9 mouse cellular contexts compared by ENCODE assay signal in the genomic region with DNA sequence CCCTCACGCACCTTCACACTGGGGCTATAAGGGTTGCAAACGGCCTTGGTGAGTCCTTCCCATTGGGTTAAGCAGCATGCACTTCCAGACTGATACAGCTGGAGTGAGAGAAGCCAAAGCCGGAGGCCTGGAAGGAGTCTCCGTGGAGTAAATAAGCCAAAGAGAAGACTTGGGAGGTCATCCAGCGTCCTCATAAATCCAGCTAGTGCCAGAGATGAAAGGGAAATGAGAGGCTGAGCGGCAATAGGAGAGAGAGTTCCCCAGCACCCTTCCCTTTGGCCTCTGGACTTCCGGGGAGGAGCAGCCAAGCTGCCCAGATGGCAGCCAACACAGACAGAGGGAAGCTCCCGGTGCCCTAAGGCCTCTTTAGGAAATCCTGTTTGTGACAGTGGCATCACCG. TPM values are rescaled to one million over a fixed set of nuclear protein-coding genes. Genes with fewer than 3 reads are reported as not detected.
DNase-seq lines count a peak whose midpoint lies in the region; ATAC-seq and TF ChIP-seq lines count a peak whose summit lies in the region.
"Had no signal": no experiment of that assay in that cellular context is flagged by ENCODE, and none has a peak within 500 bp of the region (broad histone marks: within the 10 kb centered on the region; RNA-seq: fewer than 3 reads in every experiment).

No protein-coding gene starts in this region.

- peaks cover 3% of the 10 kb centered on the region for H3K9me3 ChIP-seq in CH12.LX (replicated peaks; ENCODE audit: low read length)
- H3K9me3 ChIP-seq in intestine, postnatal 0 days (ENCODE audit: control insufficient read depth): no peaks in the 10 kb centered on the region
- no peaks in the 10 kb centered on the region for H3K9me3 ChIP-seq in lung, embryonic 14.5 days (ENCODE audit: low read depth, low read length)
- no peaks in the 10 kb centered on the region for H3K9me3 ChIP-seq in forebrain, embryonic 15.5 days
- no peaks in the 10 kb centered on the region for H3K9me3 ChIP-seq in midbrain, embryonic 15.5 days
- H3K9me3 ChIP-seq in embryonic facial prominence, embryonic 10.5 days: no peaks in the 10 kb centered on the region
- H3K9me3 ChIP-seq: embryonic facial prominence, embryonic 13.5 days had no signal

- peaks cover 25 to 77% of the 10 kb centered on the region in 2 experiments for H3K4me1 ChIP-seq in CH12.LX (ENCODE audit: control insufficient read depth in 1 of 2, insufficient read depth in 2 of 2)
- H3K4me1 ChIP-seq in intestine, postnatal 0 days (replicated peaks; ENCODE audit: control insufficient read depth, insufficient read depth, low read length): peaks cover 4% of the 10 kb centered on the region; the same call in 1 of the 2 replicates
- H3K4me1 ChIP-seq in lung, embryonic 14.5 days (ENCODE audit: insufficient read depth): peaks cover 11% of the 10 kb centered on the region
- no peaks in the 10 kb centered on the region for H3K4me1 ChIP-seq in forebrain, embryonic 15.5 days
- H3K4me1 ChIP-seq in midbrain, embryonic 15.5 days: no peaks in the 10 kb centered on the region
- peaks cover 19% of the 10 kb centered on the region for H3K4me1 ChIP-seq in embryonic facial prominence, embryonic 10.5 days

- in situ Hi-C loops in CH12.LX (cut with MboI; ENCODE audit: low pct_ligation_motif_present, low pct_unique_long_range_greater_than_20kb, low sequenced_read_pairs): loop anchor here (10.0 kb wide), 1 partner anchor 146 kb away; the partner anchor contains the start of gene Cdk6

- TF ChIP-seq EP300 in CH12.LX (IDR thresholded peaks at IDR 0.05; ENCODE audit: low read length): no peak

- no peak for ATAC-seq in intestine, postnatal 0 days
- peak; percentile 80 for ATAC-seq in lung, embryonic 14.5 days (ENCODE audit: insufficient read depth)
- ATAC-seq in forebrain, embryonic 15.5 days (replicated peaks): no peak
- ATAC-seq in midbrain, embryonic 15.5 days (replicated peaks): no peak

- H3K36me3 ChIP-seq in CH12.LX (replicated peaks in 1 of 2; ENCODE audit: control insufficient read depth in 1 of 2, insufficient read depth in 1 of 2, low read length in 1 of 2): peaks cover 19 to 45% of the 10 kb centered on the region in 2 experiments
- no peaks in the 10 kb centered on the region for H3K36me3 ChIP-seq in intestine, postnatal 0 days (ENCODE audit: control insufficient read depth, insufficient read depth)
- H3K36me3 ChIP-seq in lung, embryonic 14.5 days (ENCODE audit: insufficient read depth): 0 out of 2 replicates have a peak, but pooled peaks cover 5% of the 10 kb centered on the region
- H3K36me3 ChIP-seq in forebrain, embryonic 15.5 days: no peaks in the 10 kb centered on the region
- no peaks in the 10 kb centered on the region for H3K36me3 ChIP-seq in midbrain, embryonic 15.5 days (replicated peaks)
- peaks cover 10% of the 10 kb centered on the region for H3K36me3 ChIP-seq in embryonic facial prominence, embryonic 10.5 days (replicated peaks)
- H3K36me3 ChIP-seq: embryonic facial prominence, embryonic 13.5 days had no signal

- dilution Hi-C loops in CH12.LX (cut with MboI; ENCODE audit: extremely low pct_ligation_motif_present, extremely low pct_unique_long_range_greater_than_20kb, low sequenced_read_pairs): no loop called here

- H3K4me2 ChIP-seq in CH12.LX (ENCODE audit: insufficient read depth, low read depth, poor library complexity, severe bottlenecking): peak overlapping the region; percentile 24
- 0 out of 2 replicates have a peak overlapping the region, but pooled peaks have one; percentile 3 for H3K4me2 ChIP-seq in intestine, postnatal 0 days (replicated peaks; ENCODE audit: low read depth)
- H3K4me2 ChIP-seq in lung, embryonic 14.5 days: 0 out of 2 replicates have a peak overlapping the region, but pooled peaks have one; percentile 3
- H3K4me2 ChIP-seq in forebrain, embryonic 15.5 days (replicated peaks): no peak overlapping the region
- no peak overlapping the region for H3K4me2 ChIP-seq in midbrain, embryonic 15.5 days
- H3K4me2 ChIP-seq: embryonic facial prominence, embryonic 13.5 days had no signal

- TF ChIP-seq CTCF in CH12.LX (conservative IDR thresholded peaks at IDR 0.05 in 1 of 2, IDR thresholded peaks at IDR 0.05 in 1 of 2; ENCODE audit: low read depth in 2 of 2, low read length in 2 of 2): no peak
- TF ChIP-seq CTCF in intestine, postnatal 0 days (IDR thresholded peaks at IDR 0.05; ENCODE audit: low read depth): no peak
- TF ChIP-seq CTCF in lung, embryonic 14.5 days (IDR thresholded peaks at IDR 0.05; ENCODE audit: low read depth): no peak

- no peak for DNase-seq in CH12.LX (ENCODE audit: extremely low read depth)
- peak; percentile 37 for DNase-seq in embryo, embryonic 11 days
- peak; percentile 84 for DNase-seq in lung, embryonic 14.5 days
- DNase-seq in yolk sac, embryonic 10.5 days (ENCODE audit: low spot score): peak; percentile 47
- DNase-seq in embryonic facial prominence, embryonic 10.5 days (ENCODE audit: low spot score): no peak

- peaks cover 30% of the 10 kb centered on the region for H3K79me2 ChIP-seq in CH12.LX (replicated peaks; ENCODE audit: control insufficient read depth, extremely low read depth, insufficient read depth, poor library complexity, severe bottlenecking)

- peak overlapping the region in 1 of 3 experiments; percentile 5 for H3K4me3 ChIP-seq in CH12.LX (replicated peaks in 1 of 3; ENCODE audit: low read depth in 2 of 3, low read length in 2 of 3, poor library complexity in 1 of 3)
- H3K4me3 ChIP-seq in intestine, postnatal 0 days (ENCODE audit: low read depth, low read length): no peak overlapping the region
- H3K4me3 ChIP-seq in lung, embryonic 14.5 days (ENCODE audit: low read depth, low read length): no peak overlapping the region
- no peak overlapping the region for H3K4me3 ChIP-seq in forebrain, embryonic 15.5 days
- H3K4me3 ChIP-seq in midbrain, embryonic 15.5 days: no peak overlapping the region
- no peak overlapping the region for H3K4me3 ChIP-seq in embryonic facial prominence, embryonic 10.5 days
- H3K4me3 ChIP-seq: embryonic facial prominence, embryonic 13.5 days had no signal

- no peaks in the 10 kb centered on the region for H3K27me3 ChIP-seq in CH12.LX (replicated peaks)
- no peaks in the 10 kb centered on the region for H3K27me3 ChIP-seq in intestine, postnatal 0 days (replicated peaks; ENCODE audit: control insufficient read depth, insufficient read depth, low read length)
- H3K27me3 ChIP-seq in lung, embryonic 14.5 days (ENCODE audit: insufficient read depth, low read length): no peaks in the 10 kb centered on the region
- no peaks in the 10 kb centered on the region for H3K27me3 ChIP-seq in forebrain, embryonic 15.5 days
- no peaks in the 10 kb centered on the region for H3K27me3 ChIP-seq in midbrain, embryonic 15.5 days (replicated peaks)
- H3K27me3 ChIP-seq in embryonic facial prominence, embryonic 10.5 days (replicated peaks; ENCODE audit: low read depth, poor library complexity, severe bottlenecking): no peaks in the 10 kb centered on the region
- H3K27me3 ChIP-seq: embryonic facial prominence, embryonic 13.5 days had no signal

- 47% methylated on average over 9 of the region's 9 CpGs for WGBS in intestine, postnatal 0 days
- WGBS in lung, embryonic 14.5 days: 35% methylated on average over 9 of the region's 9 CpGs
- 88% methylated on average over 9 of the region's 9 CpGs for WGBS in forebrain, embryonic 15.5 days
- 82% methylated on average over 9 of the region's 9 CpGs for WGBS in midbrain, embryonic 15.5 days
- 83% methylated on average over 9 of the region's 9 CpGs for WGBS in embryonic facial prominence, embryonic 10.5 days

- TF ChIP-seq RAD21 in CH12.LX (IDR thresholded peaks at IDR 0.05; ENCODE audit: low read depth, low read length): no peak

- H3K27ac ChIP-seq in CH12.LX (ENCODE audit: insufficient read depth, low read depth): peak overlapping the region; percentile 84
- H3K27ac ChIP-seq in intestine, postnatal 0 days (ENCODE audit: low read depth, low read length): peak overlapping the region; percentile 21; the same call in 1 of the 2 replicates
- peak overlapping the region; percentile 44; the same call in 1 of the 2 replicates for H3K27ac ChIP-seq in lung, embryonic 14.5 days (ENCODE audit: low read depth)
- no peak overlapping the region for H3K27ac ChIP-seq in forebrain, embryonic 15.5 days (replicated peaks)
- no peak overlapping the region for H3K27ac ChIP-seq in midbrain, embryonic 15.5 days
- no peak overlapping the region for H3K27ac ChIP-seq in embryonic facial prominence, embryonic 10.5 days (replicated peaks)
- H3K27ac ChIP-seq: embryonic facial prominence, embryonic 13.5 days had no signal

- H3K9ac ChIP-seq in CH12.LX (ENCODE audit: insufficient read depth, low read depth): peak overlapping the region; percentile 5
- H3K9ac ChIP-seq in intestine, postnatal 0 days (ENCODE audit: low read depth, low read length): no peak overlapping the region
- H3K9ac ChIP-seq in lung, embryonic 14.5 days: no peak overlapping the region
- H3K9ac ChIP-seq in forebrain, embryonic 15.5 days (replicated peaks): no peak overlapping the region
- H3K9ac ChIP-seq in midbrain, embryonic 15.5 days: no peak overlapping the region
- H3K9ac ChIP-seq: embryonic facial prominence, embryonic 13.5 days had no signal

- no peak for TF ChIP-seq POLR2A in CH12.LX (IDR thresholded peaks at IDR 0.05; ENCODE audit: low read depth, low read length)

TF ChIP-seq in CH12.LX, 34 proteins besides CTCF, POLR2A, EP300 and RAD21 (continues in another document):
- TF ChIP-seq JUN (IDR thresholded peaks at IDR 0.05; ENCODE audit: insufficient read depth, low read depth, low read length) (no peak), NRF1 (IDR thresholded peaks at IDR 0.05; ENCODE audit: low read depth, low read length) (no peak), E2F4 (IDR thresholded peaks at IDR 0.05; ENCODE audit: insufficient replicate concordance, low read depth, low read length) (no peak), ELF1 (IDR thresholded peaks at IDR 0.05; ENCODE audit: low read depth, low read length) (no peak; the same call in 1 of the 2 replicates), SMC3 (IDR thresholded peaks at IDR 0.05; ENCODE audit: low read depth, low read length) (no peak), NELFE (IDR thresholded peaks at IDR 0.05; ENCODE audit: low read depth, low read length) (no peak), CHD2 (IDR thresholded peaks at IDR 0.05; ENCODE audit: low read length) (no peak), GABPA (IDR thresholded peaks at IDR 0.05; ENCODE audit: insufficient replicate concordance, low read depth, low read length) (no peak), ZMIZ1 (IDR thresholded peaks at IDR 0.05; ENCODE audit: low read depth, low read length) (no peak)

RNA-seq across cellular contexts. Expression of gene Fam133b, which starts 52.5 kb away (rescaled TPM):
- total RNA-seq in CH12.LX (2012; rRNA removed) (23.2 and 31.2 TPM in 2 replicates), CH12.LX (2014; rRNA removed) (55.9 and 63.0 TPM in 2 replicates)
- polyA plus RNA-seq in CH12.LX (2012; ENCODE audit: insufficient read length, low read depth): 66.1 and 70.8 TPM in 2 replicates
- polyA plus RNA-seq in intestine, postnatal 0 days (2015; fragmentation: Nextera tagmentation; extraction: Ambion mirVana): 14.9 and 15.8 TPM in 2 replicates
- 33.5 and 36.6 TPM in 2 replicates for polyA plus RNA-seq in lung, embryonic 14.5 days (2014; fragmentation: Nextera tagmentation; extraction: Ambion mirVana)
- 28.4 and 30.3 TPM in 2 replicates for polyA plus RNA-seq in forebrain, embryonic 15.5 days (2015; fragmentation: Nextera tagmentation; extraction: Ambion mirVana)
- polyA plus RNA-seq in midbrain, embryonic 15.5 days (2015; fragmentation: Nextera tagmentation; extraction: Ambion mirVana): 20.7 and 25.9 TPM in 2 replicates
- polyA plus RNA-seq in embryonic facial prominence, embryonic 10.5 days (2016; fragmentation: Nextera tagmentation; extraction: Ambion mirVana): 34.6 and 38.0 TPM in 2 replicates

Comparison
In these comparisons a context has a peak if more than half of its experiments do, and no peak if none do; other contexts are left out.
1. DNase-seq: peak in embryo, embryonic 11 days (single experiment), lung, embryonic 14.5 days (single experiment) and yolk sac, embryonic 10.5 days (single experiment); none in CH12.LX (single experiment) and embryonic facial prominence, embryonic 10.5 days (single experiment).
2. H3K27ac ChIP-seq: peak in CH12.LX (single experiment), intestine, postnatal 0 days (single experiment) and lung, embryonic 14.5 days (single experiment); none in forebrain, embryonic 15.5 days (single experiment), midbrain, embryonic 15.5 days (single experiment) and embryonic facial prominence, embryonic 10.5 days (single experiment).
3. H3K4me2 ChIP-seq: peak in CH12.LX (single experiment), intestine, postnatal 0 days (single experiment) and lung, embryonic 14.5 days (single experiment); none in forebrain, embryonic 15.5 days (single experiment) and midbrain, embryonic 15.5 days (single experiment).